Mouse (Mus musculus): ENCODE measurements around the gene Olfr95. TPM values are rescaled to one million over a fixed set of nuclear protein-coding genes. Genes with fewer than 3 reads are reported as not detected.

Olfr95 gene
- polyA plus RNA-seq (2012; ENCODE audit: low replicate concordance), result not detected in 2 replicates

GRCm38 (mm10) chr17:37213018-37213417, at the start of gene Olfr95:
Olfr95 (minus strand) TSS chr17:37213118.

GRCm38 (mm10) chr17:37237230-37237629, 24.3 kb upstream of the Olfr95 start, which contains the start of gene Olfr97:
Olfr97 (minus strand) TSS chr17:37237330.

GRCm38 (mm10) chr17:37219846-37220245, 6.9 kb upstream of the Olfr95 start, which contains the start of gene Olfr96:
Olfr96 (plus strand) TSS chr17:37220146.

GRCm38 (mm10) chr17:37200894-37201293, 12.0 kb downstream of the Olfr95 start, which contains the start of gene Olfr94:
Olfr94 (minus strand) TSS chr17:37200994.

GRCm38 (mm10) chr17:37193656-37194055, 19.3 kb downstream of the Olfr95 start, which contains the start of gene Ubd:
Ubd (plus strand) TSS chr17:37193892.

GRCm38 (mm10) chr17:37161394-37161793, 51.5 kb downstream of the Olfr95 start, which contains the start of gene Olfr93:
Olfr93 (minus strand) TSS chr17:37161494.

Other genes starting within 250 kb of the Olfr95 start
- not detected in 2 replicates for gene 2410137M14Rik, start 231.9 kb downstream of the Olfr95 start, polyA plus RNA-seq (2012; ENCODE audit: low replicate concordance)
- gene H2-M5, start 223.6 kb downstream of the Olfr95 start, polyA plus RNA-seq (2012; ENCODE audit: low replicate concordance), result 0.07 TPM in 1 of 2 replicates, not detected in the other
- 0.12 and 0.82 TPM in 2 replicates for gene Zfp57, start 212.0 kb downstream of the Olfr95 start, polyA plus RNA-seq (2012; ENCODE audit: low replicate concordance)
- not detected in 2 replicates for gene Mog, start 189.7 kb downstream of the Olfr95 start, polyA plus RNA-seq (2012; ENCODE audit: low replicate concordance)
- 15.3 and 37.9 TPM in 2 replicates for gene Gabbr1, start 167.2 kb downstream of the Olfr95 start, polyA plus RNA-seq (2012; ENCODE audit: low replicate concordance)
- gene Olfr90, start 124.6 kb downstream of the Olfr95 start, polyA plus RNA-seq (2012; ENCODE audit: low replicate concordance), result not detected in 2 replicates
- not detected in 2 replicates for gene Olfr91, start 114.8 kb downstream of the Olfr95 start, polyA plus RNA-seq (2012; ENCODE audit: low replicate concordance)
- gene Olfr92, start 93.0 kb downstream of the Olfr95 start, polyA plus RNA-seq (2012; ENCODE audit: low replicate concordance), result not detected in 2 replicates
- not detected in 2 replicates for gene Olfr93, start 51.6 kb downstream of the Olfr95 start, polyA plus RNA-seq (2012; ENCODE audit: low replicate concordance)
- gene Ubd, start 19.2 kb downstream of the Olfr95 start, polyA plus RNA-seq (2012; ENCODE audit: low replicate concordance), result not detected in 2 replicates
- gene Olfr94, start 12.1 kb downstream of the Olfr95 start, polyA plus RNA-seq (2012; ENCODE audit: low replicate concordance), result not detected in 2 replicates
- not detected in 2 replicates for gene Olfr96, start 7.0 kb upstream of the Olfr95 start, polyA plus RNA-seq (2012; ENCODE audit: low replicate concordance)
- gene Olfr97, start 24.2 kb upstream of the Olfr95 start, polyA plus RNA-seq (2012; ENCODE audit: low replicate concordance), result not detected in 2 replicates
- not detected in 2 replicates for gene Olfr98, start 50.6 kb upstream of the Olfr95 start, polyA plus RNA-seq (2012; ENCODE audit: low replicate concordance)
- gene H2-M3, start 57.1 kb upstream of the Olfr95 start, polyA plus RNA-seq (2012; ENCODE audit: low replicate concordance), result 0.33 and 1.7 TPM in 2 replicates
- not detected in 2 replicates for gene Olfr99, start 70.3 kb upstream of the Olfr95 start, polyA plus RNA-seq (2012; ENCODE audit: low replicate concordance)
- gene Olfr101, start 91.2 kb upstream of the Olfr95 start, polyA plus RNA-seq (2012; ENCODE audit: low replicate concordance), result not detected in 2 replicates
- gene Olfr102, start 103.9 kb upstream of the Olfr95 start, polyA plus RNA-seq (2012; ENCODE audit: low replicate concordance), result not detected in 2 replicates
- gene Olfr103, start 126.6 kb upstream of the Olfr95 start, polyA plus RNA-seq (2012; ENCODE audit: low replicate concordance), result not detected in 2 replicates
- not detected in 2 replicates for gene Olfr104-ps, start 146.5 kb upstream of the Olfr95 start, polyA plus RNA-seq (2012; ENCODE audit: low replicate concordance)
- gene Olfr105-ps, start 165.9 kb upstream of the Olfr95 start, polyA plus RNA-seq (2012; ENCODE audit: low replicate concordance), result not detected in 2 replicates
- gene Olfr106-ps, start 177.3 kb upstream of the Olfr95 start, polyA plus RNA-seq (2012; ENCODE audit: low replicate concordance), result not detected in 2 replicates
- not detected in 2 replicates for gene Olfr107, start 186.1 kb upstream of the Olfr95 start, polyA plus RNA-seq (2012; ENCODE audit: low replicate concordance)
- not detected in 2 replicates for gene Olfr108, start 232.4 kb upstream of the Olfr95 start, polyA plus RNA-seq (2012; ENCODE audit: low replicate concordance)
- not detected in 2 replicates for gene Olfr109, start 245.8 kb upstream of the Olfr95 start, polyA plus RNA-seq (2012; ENCODE audit: low replicate concordance)